Mouse (Mus musculus): ENCODE results near the gene Prlhr.

The Prlhr gene

GRCm38 (mm10) chr19:60432347-60433129, 35.6 kb downstream of the Prlhr start:
- no peak for DNase-seq (ENCODE audit: low spot score in 2 of 2)

GRCm38 (mm10) chr19:60417611-60418010, 50.5 kb downstream of the Prlhr start:
- no peak for DNase-seq (ENCODE audit: low spot score in 2 of 2)

Measured in frontal cortex, postnatal 25 days (tissue).